Mouse (Mus musculus): ENCODE measurements around the gene Sbk3.
A peak's percentile ranks its signal among the peaks of the same experiment; 100 is the strongest.

Gene Sbk3

DNA sequence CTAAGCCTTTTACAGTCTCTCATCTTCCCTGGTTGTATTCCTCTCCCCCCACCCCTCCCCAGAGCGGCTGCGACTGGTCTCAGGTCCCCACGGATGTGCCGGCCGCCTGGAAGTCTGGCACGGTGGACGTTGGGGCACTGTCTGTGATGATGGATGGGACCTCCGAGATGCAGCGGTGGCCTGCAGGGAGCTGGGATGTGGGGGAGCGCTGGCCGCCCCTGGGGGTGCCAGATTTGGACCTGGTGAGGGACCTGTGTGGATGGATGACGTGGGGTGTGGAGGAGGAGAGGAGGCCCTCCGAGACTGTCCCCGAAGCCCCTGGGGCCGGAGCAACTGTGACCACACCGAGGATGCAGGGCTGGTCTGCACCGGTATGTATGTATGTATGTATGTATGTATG is 42.6 kb downstream of the Sbk3 start:
- no peak for DNase-seq

DNA sequence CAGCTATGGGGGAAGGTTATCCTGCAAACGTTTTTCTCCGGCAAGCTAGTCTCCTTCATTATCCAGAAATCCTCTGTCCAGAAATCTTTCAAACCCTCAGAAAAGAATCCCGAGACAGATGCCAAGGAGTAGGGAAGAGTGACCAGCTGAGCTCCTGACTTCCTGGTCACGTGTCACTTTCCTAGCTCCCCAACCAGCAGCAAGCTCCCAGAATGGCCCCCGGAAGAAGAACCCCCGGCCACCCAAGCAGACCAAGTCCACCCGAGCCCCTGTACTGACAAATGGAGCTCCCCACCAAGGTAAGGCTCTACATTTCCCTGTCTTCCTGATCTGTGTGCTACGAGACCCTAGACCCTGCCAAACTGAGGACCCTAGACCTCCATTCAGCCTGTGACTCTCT is 43.3 kb downstream of the Sbk3 start:
- no peak for DNase-seq

DNA sequence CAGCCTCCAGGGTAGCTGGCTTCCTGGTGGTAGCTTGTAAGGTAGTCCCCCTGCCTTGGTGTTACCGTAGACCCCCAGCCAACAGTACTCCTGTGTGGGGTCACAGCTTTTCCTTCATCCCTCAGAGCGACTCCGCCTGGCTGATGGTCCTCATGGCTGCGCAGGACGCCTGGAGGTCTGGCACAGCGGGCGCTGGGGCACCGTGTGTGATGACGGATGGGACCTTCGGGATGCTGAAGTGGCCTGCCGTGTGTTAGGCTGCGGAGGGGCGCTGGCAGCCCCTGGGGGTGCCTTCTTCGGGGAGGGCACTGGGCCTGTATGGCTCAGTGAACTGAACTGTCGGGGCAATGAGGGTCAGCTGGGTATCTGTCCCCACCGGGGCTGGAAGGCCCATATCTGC is 44.1 kb downstream of the Sbk3 start:
- DNase-seq = no peak

DNA sequence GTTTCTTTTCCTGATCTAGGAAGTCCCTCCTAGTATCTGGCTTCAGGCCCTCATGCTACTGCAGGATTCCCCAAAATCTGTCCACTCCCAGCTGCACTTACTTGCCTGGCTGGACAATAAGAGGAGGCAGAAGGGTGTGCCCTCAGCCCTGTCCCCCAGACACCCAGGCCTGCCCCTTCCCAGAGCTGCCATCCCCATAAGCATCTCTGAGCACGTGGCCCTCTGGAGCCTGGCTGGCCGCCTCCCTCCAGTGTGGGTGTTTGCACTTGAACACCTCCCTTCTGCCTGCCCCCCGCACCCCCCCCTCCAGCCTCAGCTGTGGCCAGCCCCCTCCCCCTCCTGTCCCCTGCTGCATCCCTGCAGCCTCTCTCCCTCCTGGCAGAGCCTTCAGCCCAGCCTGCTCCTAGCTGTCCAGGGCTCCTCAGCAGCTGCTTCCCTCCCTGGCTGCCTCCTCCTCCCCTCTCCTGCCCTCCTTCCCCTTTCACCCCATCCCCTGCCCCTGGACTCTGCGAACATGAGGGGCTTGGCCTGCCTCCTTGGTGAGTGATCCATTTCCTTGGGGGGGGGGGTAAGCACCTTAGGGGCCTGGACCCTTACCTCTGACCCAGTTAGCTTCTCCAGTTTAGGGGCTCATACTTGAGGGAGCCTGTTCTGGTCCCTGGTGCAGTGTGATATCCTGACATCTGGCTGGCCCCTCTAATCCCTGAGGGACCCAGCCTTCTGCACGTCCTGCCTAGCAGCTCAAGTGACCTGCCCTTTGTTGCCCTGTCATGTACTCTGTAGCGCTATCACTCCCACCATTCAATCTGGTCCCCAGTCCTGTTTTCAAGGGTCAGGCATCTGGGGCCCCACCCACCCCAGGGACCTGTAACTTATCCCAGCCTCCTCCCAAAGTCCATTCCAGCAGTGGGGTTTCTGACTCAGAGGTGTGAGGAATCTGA is 45.3 kb downstream of the Sbk3 start, which contains the start of gene Ssc5d:
Gene Ssc5d, plus strand, starts transcription at position 345 of the 941 bp plus-strand sequence.
- DNase-seq = no peak

DNA sequence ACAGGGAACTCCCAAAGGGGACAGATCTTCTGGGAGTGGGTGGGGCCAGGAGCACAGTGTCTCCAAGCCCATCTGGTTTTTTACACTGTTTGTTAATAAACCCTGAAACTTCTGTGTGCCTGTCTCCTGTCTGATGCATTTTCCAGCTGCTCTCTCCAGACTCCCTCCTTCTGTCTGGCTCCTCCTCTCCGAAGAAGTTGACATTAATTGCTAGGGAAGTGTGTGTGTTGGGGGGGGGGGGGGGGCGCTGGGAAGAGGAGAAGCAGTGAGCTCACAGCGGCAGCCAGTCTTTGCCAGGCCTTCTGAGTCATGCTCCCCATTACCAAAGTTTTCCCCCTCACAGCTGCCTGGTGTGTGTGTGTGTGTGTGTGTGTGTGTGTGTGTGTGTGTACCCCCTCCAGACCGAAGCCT is 46.1 kb downstream of the Sbk3 start:
- no peak for DNase-seq

DNA sequence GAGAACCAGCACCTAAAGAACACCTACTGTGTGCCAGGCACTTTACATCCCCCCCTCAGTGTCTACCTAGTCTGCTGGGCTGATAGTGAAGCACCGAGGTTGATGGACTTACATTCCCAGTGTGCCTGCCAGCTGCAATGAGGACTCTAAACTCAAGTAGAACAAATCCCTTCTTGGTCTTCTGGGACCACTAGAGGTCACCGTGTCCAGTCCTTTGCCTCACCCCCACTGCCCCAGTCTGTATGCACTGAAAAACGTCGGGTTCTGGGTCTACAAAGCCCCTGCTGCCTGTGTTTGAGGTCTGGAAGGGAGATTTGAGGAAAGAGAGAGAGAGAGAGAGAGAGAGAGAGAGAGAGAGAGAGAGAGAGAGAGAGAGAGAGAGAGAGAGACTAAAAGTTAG is 46.5 kb downstream of the Sbk3 start:
- no peak for DNase-seq

DNA sequence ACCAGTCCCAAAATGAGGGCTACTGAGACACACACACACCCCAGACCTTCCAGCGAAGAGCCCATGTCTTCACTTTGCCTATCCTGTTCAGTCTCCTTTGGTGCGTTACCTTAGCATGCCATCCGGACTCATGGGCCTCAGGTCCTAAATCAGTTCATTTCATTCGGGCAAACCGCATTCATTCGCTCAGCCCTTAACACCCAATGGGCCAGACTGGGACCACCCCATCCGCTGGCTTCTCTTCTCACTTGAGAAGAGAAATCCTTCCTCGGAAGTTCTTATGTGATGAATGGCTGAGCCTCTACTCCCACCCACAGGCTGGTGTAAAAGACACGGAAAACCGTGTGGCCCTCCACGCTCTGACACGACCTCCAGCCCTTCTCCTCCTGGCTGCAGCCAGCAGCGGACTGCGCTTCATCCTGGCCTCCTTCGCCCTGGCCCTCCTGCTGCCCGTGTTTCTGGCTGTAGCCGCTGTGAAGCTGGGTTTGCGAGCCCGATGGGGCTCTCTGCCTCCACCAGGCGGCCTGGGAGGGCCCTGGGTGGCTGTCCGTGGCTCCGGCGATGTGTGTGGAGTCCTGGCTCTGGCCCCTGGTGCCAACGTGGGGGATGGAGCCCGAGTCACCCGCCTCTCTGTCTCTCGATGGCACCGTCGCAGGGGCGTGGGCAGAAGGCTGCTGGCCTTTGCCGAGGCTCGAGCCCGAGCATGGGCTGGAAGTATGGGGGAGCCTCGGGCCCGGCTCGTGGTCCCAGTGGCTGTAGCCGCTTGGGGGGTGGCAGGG is 47.2 kb downstream of the Sbk3 start:
- DNase-seq = peak; percentile 51 to 60

DNA sequence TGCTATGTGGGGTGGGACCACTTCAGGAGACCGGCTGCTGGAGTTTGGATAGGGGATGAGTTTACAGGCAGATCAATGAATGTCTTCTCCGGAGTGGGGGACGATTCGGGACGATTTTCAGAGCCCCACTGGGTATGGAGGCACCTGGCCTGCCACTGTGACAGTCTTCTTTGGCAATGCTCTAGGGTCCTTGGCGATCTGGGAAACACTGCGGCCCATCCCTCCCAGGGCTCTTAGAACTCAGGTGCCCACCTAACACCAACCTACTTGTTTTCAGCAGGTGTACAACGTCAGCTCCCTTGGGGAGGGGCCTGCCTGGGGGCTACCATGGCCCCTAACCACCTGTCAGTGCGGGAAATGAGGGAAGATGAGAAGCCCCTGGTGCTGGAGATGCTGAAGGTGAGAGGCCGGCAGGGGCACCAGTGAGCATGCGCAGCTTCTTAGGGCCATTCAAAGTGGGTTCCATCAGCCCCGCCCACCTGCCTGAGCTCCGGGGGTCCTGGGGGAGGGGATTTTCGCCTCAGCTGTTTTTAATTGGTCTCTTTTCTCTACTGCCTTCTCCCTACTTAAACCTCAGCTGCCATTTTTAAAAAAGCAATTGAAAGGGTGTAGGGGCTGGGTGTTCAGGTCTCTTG is 47.9 kb downstream of the Sbk3 start:
- peak; percentile 33 to 34 for DNase-seq

DNA sequence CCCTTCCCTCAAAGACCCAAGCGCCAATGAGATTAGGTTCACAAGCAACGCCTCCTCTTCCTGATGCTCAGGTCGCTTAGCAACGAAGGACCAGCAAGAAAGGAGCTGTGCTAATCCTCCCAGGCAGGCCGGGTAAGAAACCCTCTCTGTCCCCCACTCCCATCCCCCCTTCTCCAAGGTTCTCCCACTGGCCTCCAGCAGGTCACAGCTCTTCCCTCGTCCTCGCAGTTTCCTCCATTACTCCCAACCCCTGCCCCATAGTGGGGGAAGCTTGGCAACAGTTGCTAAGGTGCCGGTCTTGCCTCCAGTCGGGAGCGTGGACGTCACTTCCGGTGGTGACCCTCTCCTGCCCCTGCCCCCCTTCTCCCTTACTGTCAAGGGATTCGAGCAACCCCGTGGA is 48.5 kb downstream of the Sbk3 start:
- DNase-seq = peak; percentile 64 to 67

DNA sequence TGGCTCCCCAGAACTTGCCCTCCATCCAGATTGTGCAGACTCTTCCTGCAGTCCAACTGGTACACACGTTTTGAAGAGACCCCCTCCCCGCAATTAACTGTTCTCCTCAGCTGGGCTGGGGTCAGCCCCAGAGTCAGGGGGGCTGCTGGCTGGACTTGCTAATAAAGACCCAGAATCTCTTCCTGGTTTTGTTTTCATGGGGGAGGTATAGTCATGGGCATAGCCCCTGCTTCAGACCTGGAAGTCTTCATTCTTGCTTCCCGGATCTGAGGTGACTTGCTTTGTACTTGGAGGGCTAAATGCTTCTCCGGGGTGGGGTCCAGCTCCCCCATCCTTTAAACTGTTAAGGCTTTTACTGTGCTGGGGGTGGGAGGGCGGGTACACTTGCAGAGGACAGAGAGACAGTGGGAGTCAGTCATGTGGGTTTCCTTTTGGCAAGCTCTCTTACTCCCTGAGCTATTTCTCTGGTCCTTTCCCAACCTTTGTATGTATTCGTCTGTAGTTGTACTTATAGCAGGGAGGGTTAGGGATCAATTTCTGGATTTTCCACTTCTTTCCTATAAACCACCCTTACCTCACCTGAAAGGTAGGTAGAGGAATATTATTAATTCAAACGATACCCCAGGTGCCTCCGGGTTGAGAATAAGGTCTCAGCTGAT is 49.0 kb downstream of the Sbk3 start, which contains the start of gene Nat14:
Gene Nat14, plus strand, starts transcription at position 205 of the 659 bp plus-strand sequence.
- DNase-seq = no peak

DNA sequence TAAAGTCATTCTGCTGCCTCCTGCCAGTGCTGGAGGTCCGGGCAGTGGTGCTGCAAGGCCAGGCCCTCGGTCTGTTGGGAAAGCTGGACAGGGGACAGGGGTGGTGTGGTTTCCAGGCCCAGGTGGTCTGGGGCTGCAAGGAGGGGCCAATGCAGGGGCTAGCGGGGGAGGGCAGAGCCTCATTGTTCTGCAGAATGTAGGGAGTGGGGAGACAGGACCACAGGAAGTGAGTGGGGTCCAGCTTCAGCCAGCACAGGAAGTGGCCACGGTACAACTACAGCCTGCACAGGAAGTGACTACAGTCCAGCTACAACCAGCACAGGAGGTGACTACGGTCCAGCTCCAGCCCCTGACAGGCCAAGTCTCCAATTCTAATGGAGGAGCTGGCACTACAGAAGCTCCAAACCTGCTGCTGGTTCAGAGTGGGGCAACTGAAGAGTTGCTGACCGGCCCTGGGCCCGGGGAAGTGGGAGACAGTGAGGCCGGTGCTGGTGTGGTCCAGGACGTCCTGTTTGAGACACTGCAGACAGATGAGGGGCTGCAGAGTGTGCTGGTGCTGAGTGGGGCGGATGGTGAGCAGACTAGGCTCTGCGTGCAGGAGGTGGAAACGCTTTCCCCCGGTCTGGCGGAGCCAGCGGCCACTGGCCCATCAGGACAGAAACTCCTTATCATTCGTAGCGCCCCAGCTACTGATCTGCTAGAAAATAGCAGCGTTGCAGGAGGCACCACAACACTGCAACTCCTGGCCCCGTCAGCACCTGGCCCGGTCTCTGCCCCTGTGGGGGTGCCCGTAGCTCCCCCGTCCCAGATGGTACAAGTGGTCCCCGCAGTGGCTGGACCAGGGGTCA is 49.8 kb downstream of the Sbk3 start:
- no peak for DNase-seq

DNA sequence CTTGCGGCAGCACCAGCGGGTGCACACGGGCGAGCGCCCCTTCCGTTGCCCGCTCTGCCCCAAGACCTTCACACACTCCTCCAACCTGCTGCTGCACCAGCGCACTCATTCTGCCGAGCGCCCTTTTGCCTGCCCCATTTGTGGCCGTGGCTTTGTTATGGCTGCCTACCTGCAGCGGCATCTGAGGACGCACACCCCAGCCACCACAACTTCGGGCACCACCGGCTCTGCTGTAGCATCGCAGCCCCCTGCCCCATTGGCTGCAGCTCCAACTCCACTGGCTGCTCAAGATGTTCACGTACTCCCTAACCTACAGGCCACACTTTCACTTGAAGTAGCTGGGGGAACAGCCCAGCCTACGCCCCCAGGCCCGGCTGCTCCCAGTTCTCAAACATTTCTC is 50.5 kb downstream of the Sbk3 start:
- no peak for DNase-seq

DNA sequence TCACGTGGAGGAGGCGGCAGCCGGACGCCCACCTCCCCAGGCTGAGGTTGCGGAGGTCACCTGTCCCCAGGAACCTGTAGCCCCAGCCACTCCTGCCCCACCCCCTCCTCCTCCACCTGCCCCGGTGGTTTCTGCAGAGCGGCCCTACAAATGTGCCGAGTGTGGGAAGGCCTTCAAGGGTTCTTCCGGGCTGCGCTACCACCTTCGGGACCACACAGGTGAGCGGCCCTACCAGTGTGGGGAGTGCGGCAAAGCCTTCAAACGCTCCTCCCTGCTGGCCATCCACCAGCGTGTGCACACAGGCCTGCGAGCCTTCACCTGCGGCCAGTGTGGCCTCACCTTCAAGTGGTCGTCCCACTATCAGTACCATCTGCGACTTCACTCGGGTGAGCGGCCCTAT is 51.0 kb downstream of the Sbk3 start:
- DNase-seq = no peak

DNA sequence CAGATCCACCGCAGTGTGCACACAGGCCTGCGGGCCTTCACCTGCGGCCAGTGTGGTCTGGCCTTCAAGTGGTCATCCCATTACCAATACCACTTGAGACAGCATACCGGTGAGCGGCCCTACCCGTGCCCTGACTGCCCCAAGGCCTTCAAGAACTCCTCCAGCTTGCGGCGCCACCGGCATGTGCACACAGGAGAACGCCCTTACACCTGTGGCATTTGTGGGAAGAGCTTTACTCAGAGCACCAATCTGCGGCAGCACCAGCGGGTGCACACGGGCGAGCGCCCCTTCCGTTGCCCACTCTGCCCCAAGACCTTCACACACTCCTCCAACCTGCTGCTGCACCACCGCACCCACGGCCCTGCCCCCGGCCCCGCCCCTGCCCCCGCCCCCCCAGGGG is 51.9 kb downstream of the Sbk3 start:
- no peak for DNase-seq

DNA sequence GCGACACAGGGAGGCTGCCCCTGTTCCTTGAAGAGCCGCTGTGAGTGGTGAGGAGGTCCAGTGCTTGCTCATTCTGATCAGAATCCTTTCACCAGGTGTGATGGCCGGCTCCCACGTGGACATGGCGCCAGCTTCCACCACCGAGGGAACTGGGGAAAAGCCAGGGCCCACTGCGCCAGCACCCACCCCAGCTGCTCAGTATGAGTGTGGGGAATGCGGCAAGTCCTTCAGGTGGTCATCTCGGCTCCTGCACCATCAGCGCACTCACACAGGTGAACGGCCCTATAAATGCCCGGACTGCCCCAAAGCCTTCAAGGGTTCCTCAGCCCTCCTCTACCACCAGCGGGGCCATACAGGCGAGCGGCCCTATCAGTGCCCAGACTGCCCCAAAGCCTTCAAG is 52.3 kb downstream of the Sbk3 start:
- no peak for DNase-seq

DNA sequence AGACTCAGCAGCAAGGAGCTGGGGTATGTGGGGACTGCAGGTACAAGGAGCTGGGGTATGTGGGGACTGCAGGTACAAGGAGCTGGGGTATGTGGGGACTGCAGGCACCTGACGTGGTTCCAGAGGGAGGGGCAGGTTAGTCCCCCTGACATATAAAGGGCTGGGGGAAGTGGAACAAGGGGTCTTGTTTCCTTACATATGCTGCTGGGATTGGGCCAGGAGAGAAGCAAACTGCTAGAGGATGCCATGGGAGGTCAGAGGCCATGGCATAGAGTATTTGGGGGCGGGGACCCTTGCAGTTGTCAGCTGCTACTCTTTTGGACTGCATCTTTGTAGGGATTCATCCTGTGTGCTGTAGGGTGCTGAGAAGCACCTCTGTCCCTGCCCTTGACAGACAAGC is 53.5 kb downstream of the Sbk3 start:
- no peak for DNase-seq

DNA sequence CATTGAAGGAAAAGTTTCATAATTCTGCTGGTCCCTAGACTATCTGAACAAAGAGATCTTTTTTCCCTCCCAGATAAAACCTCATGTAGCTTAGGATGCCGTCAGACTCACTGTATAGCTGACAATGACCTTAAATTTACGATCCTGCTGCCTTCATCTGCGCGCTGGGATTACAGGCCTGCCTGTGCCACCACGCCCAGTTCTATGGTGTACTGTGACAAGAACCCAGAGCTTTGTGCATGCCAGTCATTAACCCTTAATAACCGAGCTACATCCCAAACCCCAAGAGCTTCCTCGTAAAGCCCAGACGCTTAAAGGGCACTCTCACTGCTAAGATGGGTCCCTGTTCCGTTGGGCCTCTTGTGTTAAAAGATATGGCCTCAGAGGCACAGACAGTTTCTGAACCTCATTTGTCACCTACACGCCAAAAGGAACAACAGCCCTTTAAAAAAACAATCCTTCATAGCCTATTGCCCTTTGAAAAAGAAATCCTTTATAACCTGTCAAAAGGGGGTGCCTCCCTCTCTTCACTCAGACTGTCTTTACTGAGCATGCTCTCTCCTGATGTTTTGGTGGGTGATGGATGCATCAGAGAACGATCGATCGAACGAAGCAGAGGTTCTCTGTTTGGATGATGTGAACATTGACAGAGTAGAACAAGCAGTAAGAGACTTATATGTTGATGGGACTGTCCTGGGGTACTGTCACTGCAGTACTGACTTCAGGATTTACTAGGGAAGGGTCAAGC is 55.1 kb downstream of the Sbk3 start:
- no peak for DNase-seq
